Mouse (Mus musculus): ENCODE data around the gene Pnliprp2. TPM values are rescaled to one million over a fixed set of nuclear protein-coding genes. Genes with fewer than 3 reads are reported as not detected.

The Pnliprp2 gene
- polyA plus RNA-seq, 1 experiment from 2014 or later: 0.11 TPM

- 86% methylated on average over 5 of the region's 5 CpGs for WGBS
- Histone ChIP-seq H3K27ac (no peak overlapping the region), H3K4me3 (no peak overlapping the region), H3K36me3 (no peaks in the 10 kb centered on the region), H3K27me3 (ENCODE audit: low read depth, poor library complexity, severe bottlenecking) (no peaks in the 10 kb centered on the region), H3K4me1 (no peaks in the 10 kb centered on the region), H3K9me3 (replicated peaks) (no peaks in the 10 kb centered on the region)
- no peak for DNase-seq (ENCODE audit: low spot score)
These were observed 51.0 kb downstream of the Pnliprp2 start for GRCm38 (mm10) chr19:58810536-58810935.

GRCm38 (mm10) chr19:58815179-58815922 is 55.8 kb downstream of the Pnliprp2 start:
- H3K4me3 ChIP-seq: no peak overlapping the region
- no peak for DNase-seq (ENCODE audit: low spot score)
- H3K27me3 ChIP-seq (ENCODE audit: low read depth, poor library complexity, severe bottlenecking): no peaks in the 10 kb centered on the region
- H3K4me1 ChIP-seq: peaks cover 8% of the 10 kb centered on the region
- no peaks in the 10 kb centered on the region for H3K9me3 ChIP-seq (replicated peaks)
- no peaks in the 10 kb centered on the region for H3K36me3 ChIP-seq
- no peak overlapping the region for H3K27ac ChIP-seq
- WGBS: 89% methylated on average over 13 of the region's 13 CpGs

GRCm38 (mm10) chr19:58816453-58817041 is 57.0 kb downstream of the Pnliprp2 start:
- Histone ChIP-seq H3K9me3 (replicated peaks) (no peaks in the 10 kb centered on the region), H3K27ac (no peak overlapping the region), H3K4me3 (no peak overlapping the region), H3K36me3 (no peaks in the 10 kb centered on the region), H3K27me3 (ENCODE audit: low read depth, poor library complexity, severe bottlenecking) (no peaks in the 10 kb centered on the region), H3K4me1 (peaks cover 8% of the 10 kb centered on the region)
- WGBS: 82% methylated on average over 17 of the region's 17 CpGs
- DNase-seq (ENCODE audit: low spot score): no peak

GRCm38 (mm10) chr19:58817398-58817797 is 57.9 kb downstream of the Pnliprp2 start:
- Histone ChIP-seq H3K4me1 (peaks cover 12% of the 10 kb centered on the region), H3K27ac (no peak overlapping the region), H3K36me3 (no peaks in the 10 kb centered on the region), H3K27me3 (ENCODE audit: low read depth, poor library complexity, severe bottlenecking) (no peaks in the 10 kb centered on the region), H3K4me3 (no peak overlapping the region), H3K9me3 (replicated peaks) (no peaks in the 10 kb centered on the region)
- no peak for DNase-seq (ENCODE audit: low spot score)
- 89% methylated on average over 11 of the region's 11 CpGs for WGBS

- DNase-seq (ENCODE audit: low spot score): no peak
- Histone ChIP-seq H3K4me3 (no peak overlapping the region), H3K27me3 (ENCODE audit: low read depth, poor library complexity, severe bottlenecking) (no peaks in the 10 kb centered on the region), H3K36me3 (no peaks in the 10 kb centered on the region), H3K4me1 (peaks cover 17% of the 10 kb centered on the region), H3K9me3 (replicated peaks) (no peaks in the 10 kb centered on the region), H3K27ac (no peak overlapping the region)
- WGBS: 86% methylated on average over 14 of the region's 14 CpGs
These were observed 59.3 kb downstream of the Pnliprp2 start for GRCm38 (mm10) chr19:58818571-58819415.

GRCm38 (mm10) chr19:58822454-58823200 is 63.1 kb downstream of the Pnliprp2 start:
- DNase-seq (ENCODE audit: low spot score): no peak
- Histone ChIP-seq H3K27ac (0 out of 2 replicates have a peak overlapping the region, but pooled peaks have one; percentile 5), H3K4me1 (peaks cover 8% of the 10 kb centered on the region), H3K27me3 (ENCODE audit: low read depth, poor library complexity, severe bottlenecking) (no peaks in the 10 kb centered on the region), H3K9me3 (replicated peaks) (no peaks in the 10 kb centered on the region), H3K4me3 (no peak overlapping the region), H3K36me3 (no peaks in the 10 kb centered on the region)
- WGBS: 79% methylated on average over 20 of the region's 20 CpGs

GRCm38 (mm10) chr19:58823301-58823700 is 63.8 kb downstream of the Pnliprp2 start:
- DNase-seq (ENCODE audit: low spot score): no peak
- H3K4me3 ChIP-seq: no peak overlapping the region
- H3K4me1 ChIP-seq: peaks cover 8% of the 10 kb centered on the region
- 93% methylated on average over 3 of the region's 3 CpGs for WGBS
- H3K36me3 ChIP-seq: no peaks in the 10 kb centered on the region
- no peak overlapping the region for H3K27ac ChIP-seq
- no peaks in the 10 kb centered on the region for H3K9me3 ChIP-seq (replicated peaks)
- no peaks in the 10 kb centered on the region for H3K27me3 ChIP-seq (ENCODE audit: low read depth, poor library complexity, severe bottlenecking)

- H3K4me3 ChIP-seq: no peak overlapping the region
- peaks cover 8% of the 10 kb centered on the region for H3K4me1 ChIP-seq
- no peaks in the 10 kb centered on the region for H3K9me3 ChIP-seq (replicated peaks)
- no peaks in the 10 kb centered on the region for H3K36me3 ChIP-seq
- DNase-seq (ENCODE audit: low spot score): no peak
- no peak overlapping the region for H3K27ac ChIP-seq
- H3K27me3 ChIP-seq (ENCODE audit: low read depth, poor library complexity, severe bottlenecking): no peaks in the 10 kb centered on the region
- WGBS: 79% methylated on average over 1 of the region's 1 CpGs
These were observed 64.8 kb downstream of the Pnliprp2 start for GRCm38 (mm10) chr19:58824316-58824715.

Other genes with a start within 250 kb of the Pnliprp2 start
- gene Ccdc172, start 247.7 kb upstream of the Pnliprp2 start, polyA plus RNA-seq (2016; fragmentation: Nextera tagmentation; extraction: Ambion mirVana): not detected in 2 replicates
- not detected in 2 replicates for gene Pnlip, start 107.2 kb upstream of the Pnliprp2 start, polyA plus RNA-seq (2016; fragmentation: Nextera tagmentation; extraction: Ambion mirVana)
- 0.25 TPM in 1 of 2 replicates, not detected in the other for gene Pnliprp1, start 30.8 kb upstream of the Pnliprp2 start, polyA plus RNA-seq (2016; fragmentation: Nextera tagmentation; extraction: Ambion mirVana)
- gene 1700019N19Rik, start 34.7 kb downstream of the Pnliprp2 start, polyA plus RNA-seq (2016; fragmentation: Nextera tagmentation; extraction: Ambion mirVana): not detected in 2 replicates
- 0.51 and 0.79 TPM in 2 replicates for gene Eno4, start 183.7 kb downstream of the Pnliprp2 start, polyA plus RNA-seq (2016; fragmentation: Nextera tagmentation; extraction: Ambion mirVana)
- 3.1 and 3.6 TPM in 2 replicates for gene Hspa12a, start 183.9 kb downstream of the Pnliprp2 start, polyA plus RNA-seq (2016; fragmentation: Nextera tagmentation; extraction: Ambion mirVana)